Mouse (Mus musculus) gastrocnemius, postnatal 10 days (tissue): ENCODE measurements around the gene Ermard. TPM values are rescaled to one million over a fixed set of nuclear protein-coding genes. Genes with fewer than 3 reads are reported as not detected.

ENCODE experiments used
- DNase-seq: peaks from one replicate; pipeline ENCODE4 v3.0.0; 2021; ENCODE audit warnings: mixed read lengths
- total RNA-seq, 2 experiments: library from RNA; stranded (reverse); gene quantifications; 2 replicates each; pipeline ENCODE4 v1.2.3; 2021

Gene Ermard
- total RNA-seq, 2 experiments from 2014 or later = 24.7 to 41.4 TPM

- no peak for DNase-seq
These were observed 79.6 kb downstream of the Ermard start for GRCm38 (mm10) chr17:15120569-15120968.

- DNase-seq = peak; percentile 46
These were observed 88.8 kb downstream of the Ermard start for GRCm38 (mm10) chr17:15129630-15130287.

- no peak for DNase-seq
These were observed 89.3 kb downstream of the Ermard start for GRCm38 (mm10) chr17:15130288-15130656.

DNA sequence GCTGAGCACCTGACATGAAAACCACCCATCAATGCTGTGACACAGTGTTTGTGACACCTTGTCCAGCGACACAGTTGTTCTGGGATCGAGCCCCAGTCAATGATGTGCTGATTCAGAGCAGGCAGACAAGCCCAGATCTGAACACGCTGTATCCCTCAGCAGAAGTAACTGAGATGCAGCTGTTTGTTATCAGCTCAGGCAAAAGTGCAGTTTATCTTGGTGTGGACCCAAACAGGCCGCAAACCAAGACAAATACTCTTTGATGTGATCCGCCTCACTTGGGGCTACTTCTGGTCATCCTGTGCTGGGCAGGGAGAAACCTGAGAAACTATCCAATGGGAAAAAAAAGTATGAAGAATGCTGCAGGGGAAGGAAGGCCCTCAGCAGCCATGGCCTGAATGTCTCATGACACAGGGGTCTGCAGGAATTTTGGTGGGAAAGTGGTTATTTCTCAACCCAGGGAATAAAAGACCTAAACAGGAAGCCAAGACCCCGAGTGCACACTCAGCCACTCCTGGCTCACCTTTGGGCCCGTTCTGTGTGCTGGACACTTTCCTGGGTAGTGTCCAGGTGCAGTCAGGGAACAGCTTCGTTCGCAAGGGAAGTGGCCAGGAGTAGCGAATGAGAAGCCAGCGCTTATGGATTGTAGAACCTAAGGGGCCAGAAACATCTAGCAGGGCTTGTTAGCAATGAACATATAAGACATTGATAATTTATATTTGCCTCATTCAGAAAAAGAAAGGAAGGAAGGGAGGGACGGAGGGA is 94.1 kb downstream of the Ermard start:
- no peak for DNase-seq

GRCm38 (mm10) chr17:15137443-15137842 is 96.4 kb downstream of the Ermard start:
- peak; percentile 12 for DNase-seq

Other genes starting within 250 kb of the Ermard start
- gene Wdr27, start 98.0 kb upstream of the Ermard start, total RNA-seq = 1 to 10 TPM in 1 of 2 experiments, under 1 TPM in 1; 0.85 to 1.7 TPM
- 10 to 100 TPM; 18.4 to 19.9 TPM for gene 1600012H06Rik, start 98.0 kb upstream of the Ermard start, total RNA-seq
- gene Phf10, start 79.9 kb upstream of the Ermard start, total RNA-seq = 10 to 100 TPM; 62.7 to 71.4 TPM
- 1 to 10 TPM; 2.1 to 4.9 TPM for gene 9030025P20Rik, start 62.7 kb upstream of the Ermard start, total RNA-seq
- 1 to 10 TPM in 1 of 2 experiments, not detected in 1; 1.0 TPM for gene Gm3417, start 62.4 kb upstream of the Ermard start, total RNA-seq
- 1 to 10 TPM; 1.1 to 2.2 TPM for gene Gm3435, start 31.0 kb upstream of the Ermard start, total RNA-seq
- gene Tcte3, start 280 bp downstream of the Ermard start, total RNA-seq = 1 to 10 TPM in 1 of 2 experiments, not detected in 1; 1.5 TPM
- gene Gm3448, start 329 bp downstream of the Ermard start, total RNA-seq = 1 to 10 TPM; 1.0 to 1.5 TPM